Mouse (Mus musculus): ENCODE data around the gene Tpp2.
"Not testable (repeated sequence)": the region's sequence is repeated elsewhere in the genome, so short reads cannot be mapped to it uniquely, and the experiment has no call there.

Gene Tpp2

GRCm38 (mm10) chr1:43933488-43934415, at the start of gene Tpp2:
Tpp2 (plus strand) TSS chr1:43933647.
- DNase-seq (ENCODE audit: low read depth, low spot score), result peak; percentile 98

GRCm38 (mm10) chr1:43888358-43888757, 45.1 kb upstream of the Tpp2 start:
- not testable (repeated sequence) for DNase-seq (ENCODE audit: low read depth, low spot score)

GRCm38 (mm10) chr1:43895742-43896141, 37.7 kb upstream of the Tpp2 start:
- DNase-seq (ENCODE audit: low read depth, low spot score), result no peak

GRCm38 (mm10) chr1:43897131-43897530, 36.3 kb upstream of the Tpp2 start:
- DNase-seq (ENCODE audit: low read depth, low spot score), result no peak

- no peak for DNase-seq (ENCODE audit: low read depth, low spot score)
Measured at GRCm38 (mm10) chr1:43897987-43898386, 35.5 kb upstream of the Tpp2 start.

- DNase-seq (ENCODE audit: low read depth, low spot score), result peak; percentile 85
Measured at GRCm38 (mm10) chr1:43898991-43899714, 34.3 kb upstream of the Tpp2 start.

GRCm38 (mm10) chr1:43902417-43902816, 31.0 kb upstream of the Tpp2 start:
- DNase-seq (ENCODE audit: low read depth, low spot score), result no peak

GRCm38 (mm10) chr1:43902855-43903254, 30.6 kb upstream of the Tpp2 start:
- no peak for DNase-seq (ENCODE audit: low read depth, low spot score)

- no peak for DNase-seq (ENCODE audit: low read depth, low spot score)
Measured at GRCm38 (mm10) chr1:43915428-43915827, 18.0 kb upstream of the Tpp2 start.

- DNase-seq (ENCODE audit: low read depth, low spot score), result no peak
Measured at GRCm38 (mm10) chr1:43916854-43917253, 16.6 kb upstream of the Tpp2 start.

- peak; percentile 27 for DNase-seq (ENCODE audit: low read depth, low spot score)
Measured at GRCm38 (mm10) chr1:43934416-43934810, 966 bp downstream of the Tpp2 start.

- no peak for DNase-seq (ENCODE audit: low read depth, low spot score)
Measured at GRCm38 (mm10) chr1:43939310-43939709, 5.9 kb downstream of the Tpp2 start.

- no peak for DNase-seq (ENCODE audit: low read depth, low spot score)
Measured at GRCm38 (mm10) chr1:43941476-43942217, 8.2 kb downstream of the Tpp2 start.

- DNase-seq (ENCODE audit: low read depth, low spot score), result no peak
Measured at GRCm38 (mm10) chr1:43942814-43943213, 9.4 kb downstream of the Tpp2 start.

- no peak for DNase-seq (ENCODE audit: low read depth, low spot score)
Measured at GRCm38 (mm10) chr1:43953679-43954078, 20.2 kb downstream of the Tpp2 start.

GRCm38 (mm10) chr1:43964381-43964780, 30.9 kb downstream of the Tpp2 start:
- no peak for DNase-seq (ENCODE audit: low read depth, low spot score)

GRCm38 (mm10) chr1:43966756-43967155, 33.3 kb downstream of the Tpp2 start:
- no peak for DNase-seq (ENCODE audit: low read depth, low spot score)

- DNase-seq (ENCODE audit: low read depth, low spot score), result no peak
Measured at GRCm38 (mm10) chr1:43969361-43969760, 35.9 kb downstream of the Tpp2 start.

- no peak for DNase-seq (ENCODE audit: low read depth, low spot score)
Measured at GRCm38 (mm10) chr1:43971089-43971488, 37.6 kb downstream of the Tpp2 start.

- no peak for DNase-seq (ENCODE audit: low read depth, low spot score)
Measured at GRCm38 (mm10) chr1:43996914-43997589, 63.6 kb downstream of the Tpp2 start.

- no peak for DNase-seq (ENCODE audit: low read depth, low spot score)
Measured at GRCm38 (mm10) chr1:44004513-44004912, 71.1 kb downstream of the Tpp2 start.
